Mouse (Mus musculus) ES-Bruce4 (cell line): Measurements from ENCODE around the gene Fhit.

ENCODE experiments used
- CTCF ChIP-seq: IDR thresholded peaks from one replicate; pipeline ENCODE4 v1.8.1; 2011; ENCODE audit warnings: low read depth, low read length
- EP300 ChIP-seq: IDR thresholded peaks from 2 replicates; pipeline ENCODE4 v1.6.1; 2011; ENCODE audit warnings: low read depth, low read length; ENCODE audit not compliant: insufficient read depth
- POLR2A ChIP-seq: IDR thresholded peaks from one replicate; pipeline ENCODE4 v1.8.1; 2011; ENCODE audit warnings: low read length; ENCODE audit not compliant: insufficient read depth

GRCm38 (mm10) chr14:10545916-10546315 lies 615.9 kb downstream of the Fhit start:
- TF ChIP-seq EP300 (no peak), POLR2A (no peak), CTCF (no peak)
